Mouse (Mus musculus): ENCODE results near the gene Gm20873. TPM values are rescaled to one million over a fixed set of nuclear protein-coding genes. Genes with fewer than 3 reads are reported as not detected.
"Not testable (repeated sequence)": the region's sequence is repeated elsewhere in the genome, so short reads cannot be mapped to it uniquely, and the experiment has no call there.

The Gm20873 gene
- not detected in 3 replicates for total RNA-seq (2017)

DNA sequence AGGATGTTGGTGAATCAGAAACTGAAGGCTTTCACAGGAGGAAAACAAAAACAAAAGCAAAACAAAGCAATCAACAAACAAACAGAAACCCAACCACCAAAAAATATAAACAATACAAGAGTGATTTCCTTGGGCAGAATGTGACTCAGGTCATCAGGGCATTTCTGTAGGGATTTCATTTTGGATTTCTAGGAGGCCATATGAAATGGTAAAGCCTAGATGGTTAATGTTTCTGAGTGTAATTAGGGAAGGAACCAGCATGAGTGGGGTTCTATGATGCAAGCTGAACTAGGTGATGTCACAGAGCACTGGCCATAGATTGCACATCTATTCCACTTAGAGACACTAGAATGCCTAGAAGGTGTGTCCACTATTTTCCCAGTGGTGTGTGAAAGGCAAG is at the start of gene Gm20873:
Gm20873 (plus strand) TSS at position 301 of the 400 bp plus-strand sequence.
- not testable (repeated sequence) for ATAC-seq (replicated peaks; ENCODE audit: insufficient number of reproducible peaks, low FRiP score, low TSS enrichment, poor library complexity, severe bottlenecking)

DNA sequence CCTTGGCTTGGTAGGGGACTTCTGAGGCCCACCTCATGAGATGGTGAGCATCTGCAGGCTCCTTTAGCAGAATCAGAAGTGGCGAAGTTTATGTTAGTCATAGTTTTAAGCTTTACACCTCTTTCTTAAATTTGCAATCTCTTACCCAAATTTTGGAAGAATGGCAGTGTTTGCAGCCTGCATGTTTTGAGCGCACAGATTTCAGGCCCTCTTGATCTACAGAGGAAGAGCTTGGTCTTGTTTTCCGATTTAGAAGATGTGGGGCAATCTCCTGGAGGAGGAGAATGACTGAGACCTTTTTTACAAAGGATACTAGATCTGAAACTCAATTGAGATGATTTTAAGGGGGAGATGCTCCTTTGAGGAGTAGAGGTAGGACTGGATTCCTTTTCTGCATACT is 29.0 kb upstream of the Gm20873 start, which contains the start of gene Gm21746:
Gm21746 (minus strand) TSS at position 101 of the 400 bp plus-strand sequence.
- ATAC-seq (replicated peaks; ENCODE audit: insufficient number of reproducible peaks, low FRiP score, low TSS enrichment, poor library complexity, severe bottlenecking), result not testable (repeated sequence)

Other genes with a start within 250 kb of the Gm20873 start
- not detected in 3 replicates for gene Gm21746, start 29.1 kb upstream of the Gm20873 start, total RNA-seq (2017)

Data from monocyte, adult 5-6 weeks (primary cell).